Comparison of ENCODE assay signal across 8 mouse cellular contexts in genomic region chrX:150459411-150459927, GRCm38 (mm10). TPM values are rescaled to one million over a fixed set of nuclear protein-coding genes. Genes with fewer than 3 reads are reported as not detected.
DNase-seq lines count a peak whose midpoint lies in the region; ATAC-seq and TF ChIP-seq lines count a peak whose summit lies in the region.

No protein-coding gene starts in this region.

- H3K27me3 ChIP-seq in forebrain, postnatal 0 days (ENCODE audit: insufficient read depth, low read length), result no peaks in the 10 kb centered on the region
- no peaks in the 10 kb centered on the region for H3K27me3 ChIP-seq in kidney, embryonic 14.5 days (ENCODE audit: control insufficient read depth, insufficient read depth, low read length)

- DNase-seq in right cerebral cortex, postnatal 14 days, result peak; percentile 4
- DNase-seq in right cerebral cortex, adult 2 months (ENCODE audit: low spot score in 2 of 2), result no peak
- DNase-seq in forebrain, postnatal 0 days, result peak; percentile 7
- peak; percentile 56 for DNase-seq in lung, postnatal 10 days
- peak; percentile 50 for DNase-seq in testis, postnatal 10 days (ENCODE audit: low spot score)
- DNase-seq in right cerebral cortex, postnatal 4 days, result no peak

- no peaks in the 10 kb centered on the region for H3K4me1 ChIP-seq in bone marrow macrophage, adult 2 months (ENCODE audit: control insufficient read depth, insufficient read depth, low read length)
- no peaks in the 10 kb centered on the region for H3K4me1 ChIP-seq in forebrain, postnatal 0 days (ENCODE audit: insufficient read depth)
- H3K4me1 ChIP-seq in kidney, embryonic 14.5 days (ENCODE audit: control insufficient read depth, insufficient read depth, low read length), result no peaks in the 10 kb centered on the region

- peak overlapping the region; percentile 22; the same call in 1 of the 2 replicates for H3K27ac ChIP-seq in bone marrow macrophage, adult 2 months (ENCODE audit: insufficient read depth, low read depth, low read length)
- H3K27ac ChIP-seq in forebrain, postnatal 0 days (ENCODE audit: low read depth, low read length), result no peak overlapping the region
- peak overlapping the region; percentile 59; the same call in 1 of the 2 replicates for H3K27ac ChIP-seq in kidney, embryonic 14.5 days (ENCODE audit: low read depth, low read length)

- WGBS in forebrain, postnatal 0 days, result 49% methylated on average over 8 of the region's 8 CpGs
- WGBS in kidney, embryonic 14.5 days, result 59% methylated on average over 8 of the region's 8 CpGs

- TF ChIP-seq POLR2A in bone marrow macrophage, adult 2 months (IDR thresholded peaks at IDR 0.05; ENCODE audit: borderline replicate concordance, low read depth, low read length), result no peak

- H3K4me3 ChIP-seq in bone marrow macrophage, adult 2 months (ENCODE audit: insufficient read depth, low read length), result peak overlapping the region; percentile 65
- peak overlapping the region; percentile 43 for H3K4me3 ChIP-seq in forebrain, postnatal 0 days (ENCODE audit: low read depth, low read length)
- H3K4me3 ChIP-seq in kidney, embryonic 14.5 days (ENCODE audit: low read length), result peak overlapping the region; percentile 40

- H3K9me3 ChIP-seq in forebrain, postnatal 0 days (ENCODE audit: low read length), result no peaks in the 10 kb centered on the region
- no peaks in the 10 kb centered on the region for H3K9me3 ChIP-seq in kidney, embryonic 14.5 days (ENCODE audit: control insufficient read depth, low read length)

- H3K9ac ChIP-seq in forebrain, postnatal 0 days, result peak overlapping the region; percentile 14; the same call in 1 of the 2 replicates
- peak overlapping the region; percentile 58 for H3K9ac ChIP-seq in kidney, embryonic 14.5 days (ENCODE audit: low read depth, low read length)

- ATAC-seq in forebrain, postnatal 0 days, result peak; percentile 4
- no peak for ATAC-seq in kidney, embryonic 14.5 days (ENCODE audit: low FRiP score, low TSS enrichment)

- peak overlapping the region; percentile 41 for H3K4me2 ChIP-seq in forebrain, postnatal 0 days (ENCODE audit: low read depth)
- peak overlapping the region; percentile 38 for H3K4me2 ChIP-seq in kidney, embryonic 14.5 days (replicated peaks; ENCODE audit: low read depth, low read length)

- H3K36me3 ChIP-seq in forebrain, postnatal 0 days (ENCODE audit: insufficient read depth), result no peaks in the 10 kb centered on the region
- no peaks in the 10 kb centered on the region for H3K36me3 ChIP-seq in kidney, embryonic 14.5 days (ENCODE audit: control insufficient read depth, insufficient read depth, low read length)

- TF ChIP-seq CTCF in bone marrow macrophage, adult 2 months (IDR thresholded peaks at IDR 0.05; ENCODE audit: low read depth, low read length), result no peak
- no peak for TF ChIP-seq CTCF in forebrain, postnatal 0 days (IDR thresholded peaks at IDR 0.05; ENCODE audit: low read depth)

RNA-seq across cellular contexts. Expression of gene Tmem29, which starts 0.5 kb away (rescaled TPM):
- 17.4 and 18.3 TPM in 2 replicates for polyA plus RNA-seq in bone marrow macrophage, adult 2 months (2012; ENCODE audit: insufficient read depth, insufficient read length, missing spikeins)
- total RNA-seq in forebrain, postnatal 0 days (2014; rRNA removed), result 46.8 and 56.9 TPM in 2 replicates
- polyA plus RNA-seq in forebrain, postnatal 0 days (2015; fragmentation: Nextera tagmentation; extraction: Ambion mirVana), result 68.5 and 69.6 TPM in 2 replicates
- 42.7 and 61.0 TPM in 2 replicates for polyA plus RNA-seq in kidney, embryonic 14.5 days (2014; fragmentation: Nextera tagmentation; extraction: Ambion mirVana)

Comparison
In these comparisons a context has a peak if more than half of its experiments do, and no peak if none do; other contexts are left out.
1. DNase-seq: peak in right cerebral cortex, postnatal 14 days (single experiment), forebrain, postnatal 0 days (single experiment), lung, postnatal 10 days (single experiment) and testis, postnatal 10 days (single experiment); none in right cerebral cortex, adult 2 months (0 of 2) and right cerebral cortex, postnatal 4 days (single experiment).
2. Peak in every context shown above with its lines, with median percentiles within 50 percentile points of each other: H3K4me3 ChIP-seq.